In genomic region chr1:51689461-51690223, GRCm38 (mm10) we compare ENCODE assay signal across 10 mouse cellular contexts.
A peak's percentile ranks its signal among the peaks of the same experiment; 100 is the strongest.
DNase-seq lines count a peak whose midpoint lies in the region; ATAC-seq and TF ChIP-seq lines count a peak whose summit lies in the region.
"Had no signal": no experiment of that assay in that cellular context is flagged by ENCODE, and none has a peak within 500 bp of the region (broad histone marks: within the 10 kb centered on the region; RNA-seq: fewer than 3 reads in every experiment).

No protein-coding gene starts in this region.

- no peaks in the 10 kb centered on the region for H3K27me3 ChIP-seq in myocyte (ENCODE audit: control insufficient read depth, insufficient read depth, insufficient read length)
- no peaks in the 10 kb centered on the region for H3K27me3 ChIP-seq in hindbrain, embryonic 14.5 days (ENCODE audit: control insufficient read depth, insufficient read depth, low read length)

- DNase-seq in frontal cortex, postnatal 10 days (ENCODE audit: low spot score in 2 of 2), result no peak
- peak; percentile 18 for DNase-seq in right cerebral cortex, adult 18-20 months
- DNase-seq in right cerebral cortex, postnatal 25 days, result no peak
- DNase-seq in heart, postnatal 4 days, result peak; percentile 67
- DNase-seq in cerebellum, adult 8-10 months, result no peak
- DNase-seq in hindbrain, embryonic 14.5 days (ENCODE audit: low spot score), result no peak
- DNase-seq: right cerebral cortex, postnatal 14 days had no signal

- 79% methylated on average over 9 of the region's 9 CpGs for WGBS in hindbrain, embryonic 14.5 days

- no peak overlapping the region for H3K4me3 ChIP-seq in myocyte
- no peak overlapping the region for H3K4me3 ChIP-seq in hindbrain, embryonic 14.5 days (replicated peaks; ENCODE audit: low read length)
- H3K4me3 ChIP-seq: erythroblast, embryonic 14.5 days had no signal

- H3K4me2 ChIP-seq in myocyte (ENCODE audit: low read depth), result peak overlapping the region; percentile 42
- no peak overlapping the region for H3K4me2 ChIP-seq in hindbrain, embryonic 14.5 days (replicated peaks)

- H3K9me3 ChIP-seq in hindbrain, embryonic 14.5 days (ENCODE audit: control insufficient read depth, low read length), result no peaks in the 10 kb centered on the region

- no peak overlapping the region for H3K27ac ChIP-seq in hindbrain, embryonic 14.5 days

- H3K4me1 ChIP-seq in hindbrain, embryonic 14.5 days (replicated peaks; ENCODE audit: control insufficient read depth, insufficient read depth, low read length), result peaks cover 12% of the 10 kb centered on the region; the same call in 1 of the 2 replicates

- H3K9ac ChIP-seq in hindbrain, embryonic 14.5 days, result no peak overlapping the region

- H3K36me3 ChIP-seq in myocyte (ENCODE audit: control insufficient read depth, insufficient read depth), result no peaks in the 10 kb centered on the region
- no peaks in the 10 kb centered on the region for H3K36me3 ChIP-seq in hindbrain, embryonic 14.5 days (replicated peaks; ENCODE audit: control insufficient read depth, insufficient read depth)

- peak; percentile 79 for ATAC-seq in frontal cortex, adult (ENCODE audit: low TSS enrichment)
- ATAC-seq in hindbrain, embryonic 14.5 days (ENCODE audit: low FRiP score), result no peak

- no peak for TF ChIP-seq POLR2A in myocyte (IDR thresholded peaks at IDR 0.05; ENCODE audit: insufficient read length, low read depth)

- no peak overlapping the region for H3ac ChIP-seq in myocyte (ENCODE audit: control insufficient read depth, insufficient read length)

- no peaks in the 10 kb centered on the region for H3K79me2 ChIP-seq in myocyte (ENCODE audit: control insufficient read depth, insufficient read depth)

TF ChIP-seq in myocyte, 11 proteins besides CTCF, POLR2A, EP300 and RAD21:
- TF ChIP-seq TCF12 (IDR thresholded peaks at IDR 0.05; ENCODE audit: insufficient read depth, poor library complexity, severe bottlenecking) (no peak), POLR2AphosphoS2 (IDR thresholded peaks at IDR 0.05; ENCODE audit: insufficient read length, low read depth) (no peak), SRF (IDR thresholded peaks at IDR 0.05; ENCODE audit: control insufficient read depth, insufficient read length, low read depth) (no peak), USF1 (IDR thresholded peaks at IDR 0.05; ENCODE audit: low read depth) (no peak), TCF3 (IDR thresholded peaks at IDR 0.05; ENCODE audit: insufficient read length, low read depth) (no peak), MAX (IDR thresholded peaks at IDR 0.05; ENCODE audit: low read depth) (no peak), CEBPB (IDR thresholded peaks at IDR 0.05; ENCODE audit: insufficient read depth, poor library complexity, severe bottlenecking) (no peak), REST (IDR thresholded peaks at IDR 0.05; ENCODE audit: insufficient read depth, insufficient read length) (no peak), MYOG (IDR thresholded peaks at IDR 0.05; ENCODE audit: control insufficient read depth in 1 of 3, insufficient read depth in 1 of 3, insufficient read length in 2 of 3, low read depth in 2 of 3) (no peak), E2F4 (IDR thresholded peaks at IDR 0.05; ENCODE audit: insufficient read depth) (no peak)

Comparison
In these comparisons a context has a peak if more than half of its experiments do, and no peak if none do; other contexts are left out.
1. DNase-seq: peak in right cerebral cortex, adult 18-20 months (single experiment) and heart, postnatal 4 days (single experiment); none in frontal cortex, postnatal 10 days (0 of 2), right cerebral cortex, postnatal 25 days (single experiment), cerebellum, adult 8-10 months (single experiment) and hindbrain, embryonic 14.5 days (single experiment).